Mouse (Mus musculus) neural tube, embryonic 12.5 days (tissue): ENCODE measurements around the gene Lca5l. TPM values are rescaled to one million over a fixed set of nuclear protein-coding genes. Genes with fewer than 3 reads are reported as not detected.
"Not testable (repeated sequence)": the region's sequence is repeated elsewhere in the genome, so short reads cannot be mapped to it uniquely, and the experiment has no call there.

Source experiments
- ATAC-seq: fragments of 200-750 bp; cut with Nextera tagmentation; 2 replicates; pipeline ENCODE4 v1.8.0; 2017; ENCODE audit warnings: low read depth, mild to moderate bottlenecking, moderate TSS enrichment, moderate library complexity; ENCODE audit not compliant: low FRiP score
- H3K27ac ChIP-seq: fragments of 300-500 bp; sonication (generic); 2 replicates; pipeline ENCODE4 v1.5.1; 2016
- H3K27me3 ChIP-seq: fragments of 300-500 bp; sonication (generic); replicated peaks from 2 replicates; pipeline ENCODE4 v1.6.1; 2016; ENCODE audit warnings: mild to moderate bottlenecking
- H3K36me3 ChIP-seq: fragments of 300-500 bp; sonication (generic); 2 replicates; pipeline ENCODE4 v1.6.1; 2016; ENCODE audit warnings: mild to moderate bottlenecking
- H3K4me1 ChIP-seq: fragments of 300-500 bp; sonication (generic); 2 replicates; pipeline ENCODE4 v1.6.1; 2016
- H3K4me2 ChIP-seq: fragments of 300-500 bp; sonication (generic); replicated peaks from 2 replicates; pipeline ENCODE4 v1.6.1; 2016; ENCODE audit warnings: mild to moderate bottlenecking
- H3K4me3 ChIP-seq: fragments of 300-500 bp; sonication (generic); 2 replicates; pipeline ENCODE4 v1.5.1; 2016
- H3K9ac ChIP-seq: fragments of 300-500 bp; sonication (generic); 2 replicates; pipeline ENCODE4 v1.6.1; 2016; ENCODE audit warnings: mild to moderate bottlenecking
- H3K9me3 ChIP-seq: fragments of 300-500 bp; sonication (generic); 2 replicates; pipeline ENCODE4 v1.6.1; 2016; ENCODE audit warnings: mild to moderate bottlenecking
- WGBS: fragments of 180-500 bp; shearing (Covaris S2); methylation state at CpG from one replicate; pipeline ENCODE4 v1.1.7; 2016; 5-methylcytosine and 5-hydroxymethylcytosine counted together
- polyA plus RNA-seq: library from polyadenylated mRNA; unstranded; fragments of >200 nt; fragmentation: Nextera tagmentation; extraction: Ambion mirVana; gene quantifications from 2 replicates; pipeline ENCODE4 v1.2.1, GENCODE M21; 2016

Gene Lca5l
- polyA plus RNA-seq, 1 experiment from 2014 or later, result 1.6 TPM

GRCm38 (mm10) chr16:96145110-96145800 is 46.8 kb downstream of the Lca5l start, which contains the start of gene Wrb:
TSS of gene Wrb (plus strand) at chr16:96145407.
- H3K9ac ChIP-seq, result peak within 1 kb of the TSS; percentile 81
- H3K4me3 ChIP-seq, result peak within 1 kb of the TSS; percentile 84
- under 1% methylated on average over 68 of the region's 68 CpGs for WGBS
- H3K27me3 ChIP-seq, result no peaks in the 10 kb centered on the region
- H3K9me3 ChIP-seq, result no peaks in the 10 kb centered on the region
- no peaks in the 10 kb centered on the region for H3K36me3 ChIP-seq
- peak within 1 kb of the TSS; percentile 78 for H3K4me2 ChIP-seq
- H3K4me1 ChIP-seq, result peaks cover 11% of the 10 kb centered on the region
- ATAC-seq, result peak; percentile 98
- H3K27ac ChIP-seq, result 0 out of 2 replicates have a peak within 1 kb of the TSS, but pooled peaks have one; percentile 50

GRCm38 (mm10) chr16:96144748-96145109 is 47.3 kb downstream of the Lca5l start:
- peak overlapping the region; percentile 78; the same call in 1 of the 2 replicates for H3K4me2 ChIP-seq

GRCm38 (mm10) chr16:96128466-96128865 is 63.6 kb downstream of the Lca5l start:
- no peaks in the 10 kb centered on the region for H3K27me3 ChIP-seq
- H3K9me3 ChIP-seq, result no peaks in the 10 kb centered on the region
- H3K9ac ChIP-seq, result peak overlapping the region; percentile 79
- peak overlapping the region; percentile 94 for H3K27ac ChIP-seq
- H3K4me2 ChIP-seq, result peak overlapping the region; percentile 83
- H3K36me3 ChIP-seq, result peaks cover 25% of the 10 kb centered on the region
- WGBS, result 2% methylated on average over 9 of the region's 9 CpGs
- peak overlapping the region; percentile 96 for H3K4me3 ChIP-seq
- peaks cover 24% of the 10 kb centered on the region for H3K4me1 ChIP-seq
- no peak for ATAC-seq

More at GRCm38 (mm10) chr16:96144748-96145109, 47.3 kb downstream of the Lca5l start:
- H3K36me3 ChIP-seq, H3K9me3 ChIP-seq, H3K4me3 ChIP-seq, H3K27me3 ChIP-seq, H3K9ac ChIP-seq, H3K27ac ChIP-seq: not testable (repeated sequence)
- 28% methylated on average over 6 of the region's 6 CpGs for WGBS
- ATAC-seq, result peak; percentile 67
- H3K4me1 ChIP-seq, result peaks cover 11% of the 10 kb centered on the region

GRCm38 (mm10) chr16:96127657-96128344 is 64.3 kb downstream of the Lca5l start, which contains the start of gene Hmgn1:
TSS of gene Hmgn1 (minus strand) at chr16:96127729.
- H3K9ac ChIP-seq, result peak within 1 kb of the TSS; percentile 97
- H3K36me3 ChIP-seq, result peaks cover 30% of the 10 kb centered on the region
- no peaks in the 10 kb centered on the region for H3K27me3 ChIP-seq
- H3K4me2 ChIP-seq, result peak within 1 kb of the TSS; percentile 83
- peak; percentile 98 for ATAC-seq
- peak within 1 kb of the TSS; percentile 96 for H3K4me3 ChIP-seq
- peak within 1 kb of the TSS; percentile 94 for H3K27ac ChIP-seq
- H3K9me3 ChIP-seq, result no peaks in the 10 kb centered on the region
- under 1% methylated on average over 70 of the region's 72 CpGs for WGBS
- H3K4me1 ChIP-seq, result peaks cover 24% of the 10 kb centered on the region

GRCm38 (mm10) chr16:96127288-96127656 is 64.8 kb downstream of the Lca5l start:
- 1% methylated on average over 52 of the region's 52 CpGs for WGBS
- H3K9me3 ChIP-seq, result no peaks in the 10 kb centered on the region
- peaks cover 33% of the 10 kb centered on the region for H3K36me3 ChIP-seq
- H3K4me1 ChIP-seq, result peaks cover 24% of the 10 kb centered on the region
- H3K27me3 ChIP-seq, result no peaks in the 10 kb centered on the region
- peak overlapping the region; percentile 97 for H3K9ac ChIP-seq
- ATAC-seq, result peak; percentile 71
- peak overlapping the region; percentile 83 for H3K4me2 ChIP-seq
- peak overlapping the region; percentile 90 for H3K27ac ChIP-seq
- H3K4me3 ChIP-seq, result peak overlapping the region; percentile 96

GRCm38 (mm10) chr16:96126684-96127171 is 65.3 kb downstream of the Lca5l start:
- Histone ChIP-seq H3K27ac (peak overlapping the region; percentile 90), H3K4me3 (peak overlapping the region; percentile 96), H3K27me3 (no peaks in the 10 kb centered on the region), H3K4me2 (peak overlapping the region; percentile 83), H3K36me3 (peaks cover 34% of the 10 kb centered on the region), H3K9me3 (no peaks in the 10 kb centered on the region), H3K9ac (peak overlapping the region; percentile 97), H3K4me1 (peaks cover 24% of the 10 kb centered on the region)
- no peak for ATAC-seq
- WGBS, result 10% methylated on average over 19 of the region's 19 CpGs

GRCm38 (mm10) chr16:96120022-96120623 is 71.9 kb downstream of the Lca5l start:
- H3K9ac ChIP-seq, result no peak overlapping the region
- no peaks in the 10 kb centered on the region for H3K27me3 ChIP-seq
- H3K4me2 ChIP-seq, result no peak overlapping the region
- H3K36me3 ChIP-seq, result peaks cover 43% of the 10 kb centered on the region
- H3K4me1 ChIP-seq, result peaks cover 3% of the 10 kb centered on the region; the same call in 1 of the 2 replicates
- H3K27ac ChIP-seq, result no peak overlapping the region
- 83% methylated on average over 4 of the region's 4 CpGs for WGBS
- no peak for ATAC-seq
- no peaks in the 10 kb centered on the region for H3K9me3 ChIP-seq
- no peak overlapping the region for H3K4me3 ChIP-seq

- no peak overlapping the region for H3K4me2 ChIP-seq
- no peaks in the 10 kb centered on the region for H3K4me1 ChIP-seq
- H3K9ac ChIP-seq, result no peak overlapping the region
- ATAC-seq, result no peak
- H3K9me3 ChIP-seq, result no peaks in the 10 kb centered on the region
- H3K36me3 ChIP-seq, result no peaks in the 10 kb centered on the region
- H3K27me3 ChIP-seq, result no peaks in the 10 kb centered on the region
- H3K27ac ChIP-seq, result no peak overlapping the region
- H3K4me3 ChIP-seq, result no peak overlapping the region
- WGBS, result 46% methylated on average over 4 of the region's 4 CpGs
These were observed 77.3 kb downstream of the Lca5l start for GRCm38 (mm10) chr16:96114729-96115128.

- H3K4me2 ChIP-seq, result no peak overlapping the region
- no peak overlapping the region for H3K4me3 ChIP-seq
- 50% methylated on average over 2 of the region's 2 CpGs for WGBS
- no peak for ATAC-seq
- no peaks in the 10 kb centered on the region for H3K36me3 ChIP-seq
- no peak overlapping the region for H3K9ac ChIP-seq
- H3K27ac ChIP-seq, result no peak overlapping the region
- H3K4me1 ChIP-seq, result no peaks in the 10 kb centered on the region
- H3K27me3 ChIP-seq, result no peaks in the 10 kb centered on the region
- no peaks in the 10 kb centered on the region for H3K9me3 ChIP-seq
These were observed 79.3 kb downstream of the Lca5l start for GRCm38 (mm10) chr16:96112769-96113168.

- Histone ChIP-seq H3K27me3 (no peaks in the 10 kb centered on the region), H3K9ac (no peak overlapping the region), H3K27ac (no peak overlapping the region), H3K4me1 (no peaks in the 10 kb centered on the region), H3K9me3 (no peaks in the 10 kb centered on the region), H3K4me2 (no peak overlapping the region), H3K4me3 (no peak overlapping the region), H3K36me3 (no peaks in the 10 kb centered on the region)
- no peak for ATAC-seq
- WGBS, result 91% methylated on average over 5 of the region's 5 CpGs
These were observed 81.3 kb downstream of the Lca5l start for GRCm38 (mm10) chr16:96110655-96111345.

- Histone ChIP-seq H3K36me3 (no peaks in the 10 kb centered on the region), H3K9me3 (no peaks in the 10 kb centered on the region), H3K4me3 (no peak overlapping the region), H3K4me1 (no peaks in the 10 kb centered on the region), H3K27me3 (no peaks in the 10 kb centered on the region), H3K27ac (no peak overlapping the region), H3K4me2 (no peak overlapping the region), H3K9ac (no peak overlapping the region)
- ATAC-seq, result no peak
- 69% methylated on average over 4 of the region's 4 CpGs for WGBS
These were observed 82.4 kb downstream of the Lca5l start for GRCm38 (mm10) chr16:96109673-96110072.
